Mouse (Mus musculus) B cell, adult 2 months (primary cell): ENCODE results near the gene Larp4.

ENCODE experiments used
- DNase-seq, 2 experiments: peaks; one replicate each; pipeline ENCODE4 v3.0.0; 2022

Gene Larp4

DNA sequence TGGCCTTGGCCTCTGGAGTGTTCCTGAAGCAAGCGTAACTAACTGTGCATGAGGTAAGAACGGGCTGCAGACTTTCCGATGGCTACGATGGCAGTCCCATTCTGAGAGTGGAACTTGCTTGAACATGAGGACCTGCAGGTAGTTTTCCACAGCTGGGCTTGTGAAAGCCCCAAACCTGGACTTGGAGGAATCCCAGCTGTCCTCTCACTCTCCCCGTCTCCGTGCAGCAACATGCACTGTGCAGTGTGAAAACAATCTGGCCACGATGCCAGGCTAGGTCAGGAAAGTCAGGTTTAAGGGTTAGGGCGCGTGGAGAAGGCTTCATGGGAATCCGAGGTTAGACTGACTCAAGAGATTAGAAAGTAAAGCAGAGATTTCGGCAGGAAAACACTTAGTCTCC, 89.0 kb downstream of the Larp4 start:
- DNase-seq, result no peak

DNA sequence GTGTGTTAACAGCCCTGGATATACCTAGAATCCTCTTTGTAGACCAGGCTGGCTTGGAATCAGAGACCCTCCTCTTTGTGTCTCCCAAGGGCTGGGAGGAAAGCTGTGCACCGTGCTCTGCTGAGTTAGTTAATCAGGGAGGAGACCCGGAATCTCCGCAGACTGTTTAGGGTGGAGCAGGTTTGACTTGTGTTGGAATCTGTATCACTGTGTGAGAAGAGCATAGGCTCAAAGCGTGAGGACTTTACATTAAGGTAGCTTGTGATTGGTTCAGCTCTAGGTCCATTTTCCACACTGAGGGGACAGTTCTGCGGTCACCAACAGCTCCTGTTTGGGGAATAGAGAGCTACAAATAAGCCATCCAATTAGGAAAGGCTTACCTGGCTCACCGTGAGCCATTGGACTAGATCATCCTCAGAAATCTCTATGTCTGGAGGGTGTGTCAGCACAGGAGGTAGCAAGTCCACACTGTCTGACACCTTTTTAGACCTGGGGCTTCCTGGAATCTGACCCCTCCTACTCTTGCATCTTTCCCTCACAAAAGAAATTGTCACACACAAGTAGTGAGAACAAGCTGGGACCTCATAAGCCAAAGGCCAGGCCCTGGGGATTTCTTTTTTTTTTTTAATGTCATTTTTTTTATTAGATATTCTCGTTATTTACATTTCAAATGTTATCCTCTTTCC, 89.9 kb downstream of the Larp4 start:
- DNase-seq, result peak in 1 of 2 experiments; percentile 28

DNA sequence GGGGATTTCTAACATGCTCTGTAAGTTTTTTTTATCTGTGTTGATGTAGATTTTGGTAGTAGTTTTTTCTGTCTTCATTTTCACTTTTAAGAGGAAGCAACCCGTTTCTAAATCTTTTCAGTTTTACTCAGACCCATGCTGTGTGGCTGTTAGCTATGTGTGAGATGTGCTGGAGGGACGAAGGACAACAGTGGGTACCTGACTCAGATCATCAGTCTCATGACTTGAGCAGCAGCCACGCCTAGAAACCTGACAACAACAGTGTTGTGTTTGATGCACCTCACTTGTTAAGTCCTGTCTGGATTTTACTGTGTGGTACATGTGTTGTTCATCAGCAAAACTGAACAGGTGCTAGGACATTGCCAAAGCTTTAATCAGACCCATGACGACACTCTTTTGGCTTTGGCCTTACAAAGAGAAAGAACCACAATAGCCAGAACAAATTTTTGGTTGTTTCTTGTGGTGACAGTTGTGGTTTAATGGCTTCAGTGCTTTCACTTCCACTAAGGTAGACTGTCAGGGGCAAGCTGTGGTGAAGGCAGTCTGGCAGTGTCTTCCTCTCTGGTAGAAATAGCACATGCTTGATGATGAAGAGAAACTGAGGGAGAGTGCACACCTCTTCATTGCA, 90.8 kb downstream of the Larp4 start:
- DNase-seq, result peak; percentile 70 to 76

DNA sequence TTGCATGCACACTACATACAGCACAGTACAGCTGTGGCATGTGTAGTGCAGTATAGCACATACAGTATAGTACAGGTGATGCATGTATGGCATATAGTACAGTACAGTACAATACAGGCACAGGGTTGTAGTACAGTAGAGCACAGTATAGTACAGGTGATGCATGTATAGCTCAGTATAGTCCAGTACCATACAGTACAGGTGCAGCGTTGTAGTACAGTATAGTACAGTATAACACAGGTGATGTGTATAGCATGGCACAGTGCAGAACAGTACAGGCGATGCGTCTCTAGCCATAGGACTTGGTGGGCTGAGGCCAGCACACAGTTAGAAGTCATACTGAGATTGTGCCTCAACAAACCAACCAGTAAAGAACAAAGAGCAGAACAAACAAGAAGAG, 91.5 kb downstream of the Larp4 start:
- DNase-seq, result no peak

DNA sequence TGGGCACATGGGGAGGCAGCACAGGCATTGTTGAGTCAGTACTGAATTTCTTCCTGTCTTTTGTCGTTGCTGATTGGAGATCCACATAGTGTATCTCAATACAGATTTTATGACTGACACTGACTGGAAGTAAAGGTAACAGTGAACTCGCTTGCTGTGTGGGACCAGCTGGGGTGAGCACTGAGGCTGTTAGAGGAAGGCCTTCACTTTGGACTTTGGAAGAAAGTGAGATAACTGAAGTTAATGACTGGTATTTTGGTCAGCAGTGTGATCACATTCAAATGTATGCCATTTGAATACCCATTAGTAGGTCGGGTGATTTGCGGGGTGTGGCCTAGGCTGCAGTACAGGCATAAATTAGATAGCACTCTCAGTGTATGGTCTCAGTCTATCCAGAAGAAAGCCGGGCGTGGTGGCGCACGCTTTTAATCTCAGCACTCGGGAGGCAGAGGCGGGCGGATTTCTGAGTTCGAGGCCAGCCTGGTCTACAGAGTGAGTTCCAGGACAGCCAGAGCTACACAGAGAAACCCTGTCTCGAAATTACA, 93.4 kb downstream of the Larp4 start:
- no peak for DNase-seq
